Mouse (Mus musculus) liver, embryonic 14.5 days (tissue): ENCODE measurements at regions not wholly inside any gene's neighbourhood (a gene's known extent, or its start where the extent isn't known, plus 50 kb on each side); places are given as distances from the start of the nearest gene placed in this dataset.
A peak's percentile ranks its signal among the peaks of the same experiment; 100 is the strongest.

Experiments
- ATAC-seq: fragments of 200-750 bp; cut with Nextera tagmentation; 2 replicates; pipeline ENCODE4 v1.8.0; 2017; ENCODE audit warnings: moderate number of reproducible peaks, mild to moderate bottlenecking, moderate library complexity; ENCODE audit not compliant: insufficient read depth
- DNase-seq, 3 experiments: peaks; one replicate each; pipeline ENCODE4 v3.0.0-alpha.2; 2012 to 2013; ENCODE audit warnings: low read depth in 3 of 3, low spot score in 3 of 3
- H3K27ac ChIP-seq: fragments of 300-500 bp; sonication (generic); 2 replicates; pipeline ENCODE4 v1.5.1; 2014; ENCODE audit warnings: moderate library complexity, mild to moderate bottlenecking, control low read depth, inconsistent platforms
- H3K27me3 ChIP-seq: fragments of 300-500 bp; sonication (generic); 2 replicates; pipeline ENCODE4 v1.6.1; 2014; ENCODE audit warnings: mild to moderate bottlenecking, low read length, moderate library complexity; ENCODE audit not compliant: control insufficient read depth, insufficient read depth
- H3K36me3 ChIP-seq: fragments of 300-500 bp; sonication (generic); replicated peaks from 2 replicates; pipeline ENCODE4 v1.6.1; 2014; ENCODE audit warnings: low read depth; ENCODE audit not compliant: control insufficient read depth, insufficient read depth
- H3K4me1 ChIP-seq, 2 experiments: fragments of 200-500 bp in 1 of 2; fragments of 300-500 bp in 1 of 2; sonication (generic) in 1 of 2; replicated peaks; 2 replicates each; pipeline ENCODE4 v1.6.1; 2012 to 2014; ENCODE audit warnings: antibody characterized with exemption in 1 of 2, inconsistent platforms in 1 of 2, low read length in 1 of 2; ENCODE audit not compliant: control insufficient read depth in 2 of 2, insufficient read depth in 2 of 2
- H3K4me2 ChIP-seq: fragments of 300-500 bp; sonication (generic); 2 replicates; pipeline ENCODE4 v1.6.1; 2014; ENCODE audit warnings: low read depth, mild to moderate bottlenecking, control low read depth, moderate library complexity
- H3K4me3 ChIP-seq, 2 experiments: fragments of 200-500 bp in 1 of 2; fragments of 300-500 bp in 1 of 2; sonication (generic) in 1 of 2; 2 replicates each; pipeline ENCODE4 v1.5.1; 2012 to 2014; ENCODE audit warnings: low read depth in 2 of 2, low read length in 2 of 2, mild to moderate bottlenecking in 2 of 2, control low read depth in 1 of 2, inconsistent platforms in 1 of 2, moderate library complexity in 1 of 2; ENCODE audit not compliant: insufficient read depth in 1 of 2
- H3K9ac ChIP-seq: fragments of 300-500 bp; sonication (generic); replicated peaks from 2 replicates; pipeline ENCODE4 v1.6.1; 2014; ENCODE audit warnings: mild to moderate bottlenecking, control low read depth, moderate library complexity
- H3K9me3 ChIP-seq: fragments of 300-500 bp; sonication (generic); 2 replicates; pipeline ENCODE4 v1.6.1; 2016; ENCODE audit warnings: low read length, mixed read lengths; ENCODE audit not compliant: control insufficient read depth
- CTCF ChIP-seq: IDR thresholded peaks from 2 replicates; pipeline ENCODE4 v1.5.1; 2016; ENCODE audit warnings: antibody characterized with exemption, low read depth, control low read depth
- EP300 ChIP-seq: IDR thresholded peaks from 2 replicates; pipeline ENCODE4 v1.6.1; 2016; ENCODE audit warnings: antibody characterized with exemption, low read depth
- WGBS: fragments of 180-500 bp; shearing (Covaris S2); extraction: QIAGEN DNeasy Blood & Tissue Kit; methylation state at CpG from one replicate; pipeline ENCODE4 v1.1.7; 2014; ENCODE audit not compliant: insufficient replicate concordance; 5-methylcytosine and 5-hydroxymethylcytosine counted together

DNA sequence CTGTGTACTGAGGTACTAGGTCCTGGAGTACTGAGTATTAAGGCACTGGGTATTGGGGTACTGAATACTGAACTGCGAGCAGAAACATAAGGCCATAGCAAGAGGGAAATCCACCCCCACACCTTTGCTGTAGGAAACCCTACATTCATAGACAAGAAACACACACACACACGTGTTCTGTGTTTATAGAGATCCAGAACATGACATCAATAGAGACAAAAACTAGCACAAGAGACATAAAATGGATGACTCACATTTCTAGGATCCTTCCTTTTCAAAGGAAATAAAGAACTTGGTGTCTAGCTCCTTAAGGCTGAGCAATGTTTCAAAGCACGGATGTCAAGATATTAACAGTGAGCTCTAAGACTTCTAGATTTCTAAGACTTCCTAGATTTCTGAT lies 49.9 kb upstream of the Nepro start:
- Histone ChIP-seq H3K4me2 (no peak overlapping the region), H3K9me3 (no peaks in the 10 kb centered on the region), H3K36me3 (no peaks in the 10 kb centered on the region), H3K4me3 (no peak overlapping the region), H3K4me1 (no peaks in the 10 kb centered on the region; a peak in 1 of 4 replicates), H3K27me3 (no peaks in the 10 kb centered on the region), H3K9ac (no peak overlapping the region), H3K27ac (no peak overlapping the region)
- DNase-seq (no peak), ATAC-seq (no peak)
- no peak for TF ChIP-seq EP300
- TF ChIP-seq CTCF: no peak
- WGBS: 55% methylated on average over 3 of the region's 3 CpGs

DNA sequence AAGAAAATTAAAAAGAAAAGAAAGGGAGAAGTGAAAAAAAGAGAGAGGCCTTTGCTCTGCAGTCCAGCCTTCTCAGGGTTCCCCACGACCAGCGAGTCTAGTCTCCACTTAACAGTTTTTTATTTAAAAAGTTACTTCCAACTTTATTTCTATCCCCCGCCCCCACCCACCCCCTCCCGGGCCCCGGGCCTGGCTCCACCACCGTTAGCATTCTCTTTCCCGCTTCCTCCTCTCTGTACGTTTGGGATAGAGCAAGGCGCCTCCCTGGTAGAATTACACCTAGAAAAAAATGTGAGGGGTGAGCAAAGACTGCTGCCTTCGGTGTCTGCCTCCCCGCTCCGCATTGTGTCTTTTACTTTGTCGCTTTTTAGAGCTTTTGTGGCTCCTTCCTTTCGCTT lies 51.7 kb upstream of the Nepro start:
- Histone ChIP-seq H3K4me1 (no peaks in the 10 kb centered on the region; a peak in 1 of 4 replicates), H3K4me3 (no peak overlapping the region), H3K9ac (no peak overlapping the region), H3K4me2 (peak overlapping the region; percentile 28), H3K27me3 (no peaks in the 10 kb centered on the region), H3K36me3 (no peaks in the 10 kb centered on the region), H3K9me3 (no peaks in the 10 kb centered on the region), H3K27ac (no peak overlapping the region)
- 8% methylated on average over 14 of the region's 14 CpGs for WGBS
- ATAC-seq (no peak), DNase-seq (no peak)
- TF ChIP-seq EP300 (no peak), CTCF (no peak)

DNA sequence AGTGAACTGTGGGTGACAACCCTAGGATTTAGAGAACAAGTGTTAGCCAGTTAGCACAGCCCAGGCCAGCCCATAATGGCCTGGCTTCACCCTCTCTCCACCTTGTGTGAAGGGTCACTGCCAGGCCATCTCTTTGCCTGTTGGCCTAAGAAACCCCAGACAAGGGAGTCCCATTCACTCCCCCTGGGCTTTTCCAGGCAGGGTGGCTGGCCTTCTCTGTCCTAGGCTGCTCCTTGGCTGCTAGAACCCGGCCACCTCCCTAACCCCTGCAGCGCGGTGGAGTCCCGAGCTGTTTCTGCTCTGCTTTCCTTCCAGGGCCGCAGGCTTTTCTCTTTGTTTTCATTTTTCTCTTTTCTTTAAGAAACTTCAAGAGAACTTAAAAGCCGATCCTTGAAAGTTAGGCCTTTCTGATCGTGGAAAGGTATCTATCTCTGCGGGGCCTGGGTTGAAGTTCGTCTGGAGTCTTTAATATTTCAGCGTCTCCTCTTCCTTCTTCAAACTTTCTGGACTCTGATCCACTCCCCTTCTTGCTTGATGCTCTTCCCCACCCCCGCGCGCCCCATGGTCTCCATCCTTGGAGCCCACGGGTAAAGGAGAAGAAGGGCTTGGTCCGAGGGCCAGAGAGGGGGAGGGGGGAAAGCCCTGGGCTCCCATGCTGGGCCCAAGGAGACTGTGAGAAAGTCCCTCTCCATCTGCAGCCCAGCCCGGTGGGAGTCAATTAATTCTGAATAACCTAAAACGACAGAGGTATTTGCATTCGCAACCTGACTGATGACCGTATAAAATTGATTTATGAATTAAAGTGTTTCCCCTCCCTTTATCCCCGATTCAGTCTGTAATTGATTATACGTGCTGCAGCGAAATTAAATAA lies 52.3 kb upstream of the Nepro start:
- DNase-seq (no peak), ATAC-seq (no peak)
- no peak overlapping the region for H3K4me3 ChIP-seq
- no peaks in the 10 kb centered on the region for H3K36me3 ChIP-seq
- H3K27me3 ChIP-seq: no peaks in the 10 kb centered on the region
- H3K9ac ChIP-seq: no peak overlapping the region
- no peaks in the 10 kb centered on the region; a peak in 1 of 4 replicates for H3K4me1 ChIP-seq
- H3K27ac ChIP-seq: no peak overlapping the region
- no peaks in the 10 kb centered on the region for H3K9me3 ChIP-seq
- H3K4me2 ChIP-seq: peak overlapping the region; percentile 28; the same call in 1 of the 2 replicates
- no peak for TF ChIP-seq EP300
- no peak for TF ChIP-seq CTCF
- 36% methylated on average over 22 of the region's 22 CpGs for WGBS

DNA sequence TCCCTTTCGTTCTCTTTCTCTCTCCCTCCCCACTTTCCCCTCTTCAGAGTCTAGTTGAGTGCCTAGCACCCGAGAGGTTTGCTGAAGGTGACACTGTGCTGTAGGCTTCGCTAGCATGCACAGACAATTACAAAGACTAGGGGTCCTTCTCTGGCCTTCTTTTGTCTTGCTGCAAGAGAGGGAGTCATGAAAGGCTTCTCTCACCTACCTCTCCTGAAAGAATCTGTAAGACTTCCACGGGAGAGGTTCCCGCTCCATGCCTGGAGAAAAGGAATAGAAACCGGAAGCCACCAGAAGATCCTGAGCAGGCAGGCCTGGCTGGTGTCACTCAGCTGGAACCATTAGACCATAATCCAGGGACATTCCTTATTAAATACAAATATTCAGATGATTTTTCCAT lies 56.0 kb upstream of the Nepro start:
- no peak overlapping the region for H3K4me3 ChIP-seq
- DNase-seq: no peak
- 79% methylated on average over 6 of the region's 6 CpGs for WGBS
- no peak overlapping the region for H3K9ac ChIP-seq
- H3K4me1 ChIP-seq: no peaks in the 10 kb centered on the region; a peak in 1 of 4 replicates
- no peak for TF ChIP-seq CTCF
- TF ChIP-seq EP300: no peak
- no peak for ATAC-seq
- H3K27ac ChIP-seq: no peak overlapping the region
- H3K27me3 ChIP-seq: no peaks in the 10 kb centered on the region
- no peak overlapping the region for H3K4me2 ChIP-seq
- no peaks in the 10 kb centered on the region for H3K9me3 ChIP-seq
- no peaks in the 10 kb centered on the region for H3K36me3 ChIP-seq

DNA sequence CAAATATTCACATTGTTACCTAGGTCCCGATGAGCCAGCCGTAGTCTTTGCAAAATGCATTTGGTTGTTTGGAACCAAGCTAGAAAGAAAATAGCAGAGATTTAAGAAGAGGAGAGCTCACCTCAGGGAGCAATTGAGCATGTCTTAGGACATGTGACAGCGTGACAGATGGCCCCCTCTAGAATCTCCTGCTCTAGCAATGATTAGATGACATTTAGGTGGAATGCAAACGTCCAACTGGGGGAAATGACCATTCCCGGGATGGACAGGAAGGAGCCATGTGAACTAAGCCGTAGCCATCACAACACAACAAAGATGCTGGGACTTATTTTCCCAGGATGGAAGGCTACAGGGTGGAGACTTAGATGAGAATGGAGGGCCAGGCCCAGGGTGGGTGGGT lies 57.0 kb upstream of the Nepro start:
- Histone ChIP-seq H3K36me3 (no peaks in the 10 kb centered on the region), H3K9me3 (no peaks in the 10 kb centered on the region), H3K9ac (no peak overlapping the region), H3K4me3 (no peak overlapping the region), H3K4me1 (no peaks in the 10 kb centered on the region), H3K4me2 (no peak overlapping the region), H3K27me3 (no peaks in the 10 kb centered on the region), H3K27ac (no peak overlapping the region)
- 55% methylated on average over 6 of the region's 6 CpGs for WGBS
- no peak for ATAC-seq
- DNase-seq: no peak
- TF ChIP-seq CTCF: no peak
- TF ChIP-seq EP300: no peak
